In genomic region chr5:143434421-143434820, GRCm38 (mm10) we compare ENCODE assay signal across 8 mouse cellular contexts. TPM values are rescaled to one million over a fixed set of nuclear protein-coding genes. Genes with fewer than 3 reads are reported as not detected.
A peak's percentile ranks its signal among the peaks of the same experiment; 100 is the strongest.
DNase-seq lines count a peak whose midpoint lies in the region; ATAC-seq and TF ChIP-seq lines count a peak whose summit lies in the region.

No protein-coding gene starts in this region.

- H3K9ac ChIP-seq in intestine, postnatal 0 days (ENCODE audit: low read depth, low read length), result no peak overlapping the region
- no peak overlapping the region for H3K9ac ChIP-seq in liver, embryonic 13.5 days

- 0 out of 2 replicates have a peak, but pooled peaks have one; percentile 45 for ATAC-seq in intestine, postnatal 0 days
- peak; percentile 57; the same call in 1 of the 2 replicates for ATAC-seq in liver, embryonic 13.5 days (ENCODE audit: low read depth)

- H3K4me1 ChIP-seq in embryonic fibroblast, embryonic 13.5 days (ENCODE audit: control insufficient read depth, insufficient read depth, low read length), result no peaks in the 10 kb centered on the region
- no peaks in the 10 kb centered on the region for H3K4me1 ChIP-seq in intestine, postnatal 0 days (replicated peaks; ENCODE audit: control insufficient read depth, insufficient read depth, low read length)
- no peaks in the 10 kb centered on the region for H3K4me1 ChIP-seq in liver, embryonic 13.5 days (replicated peaks)

- H3K36me3 ChIP-seq in intestine, postnatal 0 days (ENCODE audit: control insufficient read depth, insufficient read depth), result no peaks in the 10 kb centered on the region
- no peaks in the 10 kb centered on the region for H3K36me3 ChIP-seq in liver, embryonic 13.5 days

- H3K27me3 ChIP-seq in intestine, postnatal 0 days (replicated peaks; ENCODE audit: control insufficient read depth, insufficient read depth, low read length), result no peaks in the 10 kb centered on the region
- H3K27me3 ChIP-seq in liver, embryonic 13.5 days, result no peaks in the 10 kb centered on the region

- no peak overlapping the region for H3K4me2 ChIP-seq in intestine, postnatal 0 days (replicated peaks; ENCODE audit: low read depth)
- H3K4me2 ChIP-seq in liver, embryonic 13.5 days, result no peak overlapping the region

- peak; percentile 35 for DNase-seq in 3134 (ENCODE audit: extremely low read depth, insufficient read length, low spot score)
- peak; percentile 84 to 86 for DNase-seq in B cell, adult 2 months
- peak; percentile 78 to 80 for DNase-seq in adrenal gland, postnatal 36 days
- DNase-seq in liver, embryonic 13.5 days, result peak; percentile 64
- peak; percentile 77 for DNase-seq in retina, postnatal 1 day
- peak; percentile 55 to 68 for DNase-seq in urinary bladder, postnatal 36 days (ENCODE audit: low spot score in 2 of 2)

- no peaks in the 10 kb centered on the region for H3K9me3 ChIP-seq in intestine, postnatal 0 days (ENCODE audit: control insufficient read depth)
- no peaks in the 10 kb centered on the region for H3K9me3 ChIP-seq in liver, embryonic 13.5 days (replicated peaks)

- no peak for TF ChIP-seq POLR2A in embryonic fibroblast, embryonic 13.5 days (IDR thresholded peaks at IDR 0.05; ENCODE audit: low read depth, low read length)

- H3K4me3 ChIP-seq in embryonic fibroblast, embryonic 13.5 days (ENCODE audit: insufficient read depth, low read length), result no peak overlapping the region
- no peak overlapping the region for H3K4me3 ChIP-seq in intestine, postnatal 0 days (ENCODE audit: low read depth, low read length)
- no peak overlapping the region for H3K4me3 ChIP-seq in liver, embryonic 13.5 days (replicated peaks)

- H3K27ac ChIP-seq in embryonic fibroblast, embryonic 13.5 days (ENCODE audit: insufficient read depth, low read length), result no peak overlapping the region
- no peak overlapping the region for H3K27ac ChIP-seq in intestine, postnatal 0 days (ENCODE audit: low read depth, low read length)
- H3K27ac ChIP-seq in liver, embryonic 13.5 days, result no peak overlapping the region

- peak; percentile 79 for TF ChIP-seq CTCF in embryonic fibroblast, embryonic 13.5 days (IDR thresholded peaks at IDR 0.05; ENCODE audit: borderline replicate concordance, insufficient read depth, low read length)
- TF ChIP-seq CTCF in intestine, postnatal 0 days (IDR thresholded peaks at IDR 0.05; ENCODE audit: low read depth), result peak; percentile 94

- 3% methylated on average over 4 of the region's 4 CpGs for WGBS in intestine, postnatal 0 days
- WGBS in liver, embryonic 13.5 days (ENCODE audit: insufficient replicate concordance), result under 1% methylated on average over 4 of the region's 4 CpGs

RNA-seq across cellular contexts. Expression of gene Daglb, which starts 30.0 kb away (rescaled TPM):
- total RNA-seq in adrenal gland, postnatal 36 days (2021), result 10 to 100 TPM; 14.4 to 20.7 TPM
- 6.2 and 7.1 TPM in 2 replicates for polyA plus RNA-seq in embryonic fibroblast, embryonic 13.5 days (2011; ENCODE audit: insufficient read length, low read depth, missing spikeins)
- 10.6 and 11.4 TPM in 2 replicates for polyA plus RNA-seq in intestine, postnatal 0 days (2015; fragmentation: Nextera tagmentation; extraction: Ambion mirVana)
- polyA plus RNA-seq in liver, embryonic 13.5 days (2015; fragmentation: Nextera tagmentation; extraction: Ambion mirVana), result 8.8 and 9.2 TPM in 2 replicates

RNA-seq across cellular contexts. Expression of gene Kdelr2, which starts 30.8 kb away (rescaled TPM):
- 100 to 1,000 TPM; 114 to 116 TPM for total RNA-seq in adrenal gland, postnatal 36 days (2021)
- 306 and 354 TPM in 2 replicates for polyA plus RNA-seq in embryonic fibroblast, embryonic 13.5 days (2011; ENCODE audit: insufficient read length, low read depth, missing spikeins)
- polyA plus RNA-seq in intestine, postnatal 0 days (2015; fragmentation: Nextera tagmentation; extraction: Ambion mirVana), result 429 and 451 TPM in 2 replicates
- 155 and 176 TPM in 2 replicates for polyA plus RNA-seq in liver, embryonic 13.5 days (2015; fragmentation: Nextera tagmentation; extraction: Ambion mirVana)

Comparison
In these comparisons a context has a peak if more than half of its experiments do, and no peak if none do; other contexts are left out.
1. DNase-seq: peak in every context shown above with its lines; median percentile 85 in B cell, adult 2 months; 79 in adrenal gland, postnatal 36 days; 77 in retina, postnatal 1 day; 64 in liver, embryonic 13.5 days; 62 in urinary bladder, postnatal 36 days; 35 in 3134.